Mouse (Mus musculus) stomach, adult 2 months (tissue): ENCODE measurements around the gene Olfr504. TPM values are rescaled to one million over a fixed set of nuclear protein-coding genes. Genes with fewer than 3 reads are reported as not detected.

Source experiments
- polyA plus RNA-seq: library from polyadenylated mRNA; depleted of rRNA; stranded (reverse); fragments of >200 nt; gene quantifications from 2 replicates; pipeline ENCODE4 v1.2.3, GENCODE M21; 2012; rRNA removed

Gene Olfr504
- polyA plus RNA-seq = not detected in 2 replicates

DNA sequence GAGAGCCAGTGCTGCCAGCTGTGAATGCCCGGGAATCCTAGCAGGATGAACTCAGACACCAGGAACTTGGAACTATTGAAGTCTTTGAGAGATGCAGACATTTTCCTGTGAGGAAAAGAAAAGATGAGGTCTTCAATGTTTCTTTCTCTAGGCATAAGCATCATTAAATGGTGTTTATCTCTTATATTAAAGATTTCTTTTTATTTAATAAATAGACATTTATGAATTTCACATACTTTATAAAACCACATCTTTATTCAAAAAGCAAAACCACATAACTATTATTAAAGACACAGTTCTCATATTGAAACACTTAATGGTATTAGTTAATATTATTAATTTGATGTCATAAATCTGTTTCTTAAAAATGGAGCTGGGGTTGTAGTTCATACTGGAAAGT lies at the start of gene Olfr504:
TSS of gene Olfr504 (minus strand) at position 101 of the 400 bp plus-strand sequence.

DNA sequence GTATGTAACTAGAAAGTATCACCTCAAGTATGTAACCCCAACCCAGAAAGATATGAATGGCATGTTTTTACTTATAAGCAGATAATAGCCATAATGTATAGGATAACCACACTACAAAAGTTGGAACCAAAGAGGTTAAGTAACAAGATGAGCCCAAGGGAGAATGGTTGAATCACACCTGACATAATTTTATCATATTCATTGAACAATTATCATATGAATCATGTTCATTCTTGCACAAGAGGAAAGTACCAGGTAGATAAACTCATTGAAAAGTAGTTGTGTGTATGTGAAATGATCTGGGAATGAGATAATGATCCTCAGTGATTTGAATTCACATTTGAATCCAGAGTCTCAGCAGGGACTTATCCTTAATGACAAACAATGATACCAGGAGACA lies 44.9 kb upstream of the Olfr504 start, which contains the start of gene Olfr506:
TSS of gene Olfr506 (plus strand) at position 301 of the 400 bp plus-strand sequence.

DNA sequence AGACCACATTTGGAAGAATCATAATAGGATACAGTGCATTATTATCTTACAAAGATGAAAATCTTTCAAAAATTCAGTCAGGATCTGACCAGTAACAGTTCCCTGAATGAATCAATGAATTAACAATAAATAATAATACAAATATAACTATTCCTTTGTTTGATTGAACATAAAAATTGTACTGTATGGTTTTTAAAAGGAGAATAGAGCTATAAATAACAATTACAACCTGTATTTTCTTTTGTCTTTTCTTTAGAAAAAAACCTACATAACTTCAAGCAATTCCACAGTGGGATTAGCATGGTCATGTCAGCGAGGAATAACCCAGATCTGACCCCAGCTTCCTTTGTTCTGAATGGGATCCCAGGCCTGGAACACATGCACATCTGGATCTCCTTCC lies 21.4 kb downstream of the Olfr504 start, which contains the start of gene Olfr503:
TSS of gene Olfr503 (plus strand) at position 301 of the 400 bp plus-strand sequence.

DNA sequence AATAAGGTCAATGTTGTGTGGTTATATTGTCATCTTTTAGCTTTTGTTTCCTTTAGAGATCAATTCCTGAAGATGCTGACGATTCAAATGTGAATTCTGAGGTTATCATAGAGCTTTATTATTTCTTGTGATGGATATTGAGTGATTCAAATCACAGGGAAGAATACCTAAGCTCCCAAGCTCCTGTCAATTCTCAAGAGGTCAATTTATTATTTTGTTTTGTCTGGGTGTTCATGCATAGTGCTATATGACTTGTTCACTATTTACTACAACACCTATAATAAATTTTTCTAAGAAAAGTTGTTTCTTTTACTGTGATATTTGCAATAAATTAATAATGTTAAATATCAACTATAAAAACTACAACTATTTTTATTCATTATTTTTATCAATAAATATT lies 40.6 kb downstream of the Olfr504 start, which contains the start of gene Olfr502:
TSS of gene Olfr502 (minus strand) at position 101 of the 400 bp plus-strand sequence.

Other genes starting within 250 kb of the Olfr504 start
- not detected in 2 replicates for gene Olfr492, start 242.1 kb downstream of the Olfr504 start, polyA plus RNA-seq
- not detected in 2 replicates for gene Olfr493, start 218.8 kb downstream of the Olfr504 start, polyA plus RNA-seq
- gene Olfr494, start 200.5 kb downstream of the Olfr504 start, polyA plus RNA-seq = not detected in 2 replicates
- gene Olfr495, start 172.6 kb downstream of the Olfr504 start, polyA plus RNA-seq = not detected in 2 replicates
- not detected in 2 replicates for gene Olfr497, start 145.4 kb downstream of the Olfr504 start, polyA plus RNA-seq
- not detected in 2 replicates for gene Olfr498, start 100.5 kb downstream of the Olfr504 start, polyA plus RNA-seq
- gene Olfr502, start 40.7 kb downstream of the Olfr504 start, polyA plus RNA-seq = not detected in 2 replicates
- not detected in 2 replicates for gene Olfr503, start 21.3 kb downstream of the Olfr504 start, polyA plus RNA-seq
- not detected in 2 replicates for gene Olfr506, start 45.0 kb upstream of the Olfr504 start, polyA plus RNA-seq
- gene Olfr507, start 56.0 kb upstream of the Olfr504 start, polyA plus RNA-seq = not detected in 2 replicates
- gene Olfr508, start 64.2 kb upstream of the Olfr504 start, polyA plus RNA-seq = not detected in 2 replicates
- gene Olfr509, start 86.1 kb upstream of the Olfr504 start, polyA plus RNA-seq = 0.03 TPM in 1 of 2 replicates, not detected in the other
- not detected in 2 replicates for gene Olfr510, start 100.6 kb upstream of the Olfr504 start, polyA plus RNA-seq
- gene Olfr512, start 147.5 kb upstream of the Olfr504 start, polyA plus RNA-seq = not detected in 2 replicates
- not detected in 2 replicates for gene Olfr513, start 185.2 kb upstream of the Olfr504 start, polyA plus RNA-seq